Mouse (Mus musculus) neural tube, embryonic 12.5 days (tissue): ENCODE results near the gene Mien1. TPM values are rescaled to one million over a fixed set of nuclear protein-coding genes. Genes with fewer than 3 reads are reported as not detected.

ENCODE experiments used
- ATAC-seq: fragments of 200-750 bp; cut with Nextera tagmentation; 2 replicates; pipeline ENCODE4 v1.8.0; 2017; ENCODE audit warnings: low read depth, mild to moderate bottlenecking, moderate TSS enrichment, moderate library complexity; ENCODE audit not compliant: low FRiP score
- H3K27ac ChIP-seq: fragments of 300-500 bp; sonication (generic); 2 replicates; pipeline ENCODE4 v1.5.1; 2016
- H3K27me3 ChIP-seq: fragments of 300-500 bp; sonication (generic); replicated peaks from 2 replicates; pipeline ENCODE4 v1.6.1; 2016; ENCODE audit warnings: mild to moderate bottlenecking
- H3K36me3 ChIP-seq: fragments of 300-500 bp; sonication (generic); 2 replicates; pipeline ENCODE4 v1.6.1; 2016; ENCODE audit warnings: mild to moderate bottlenecking
- H3K4me1 ChIP-seq: fragments of 300-500 bp; sonication (generic); 2 replicates; pipeline ENCODE4 v1.6.1; 2016
- H3K4me2 ChIP-seq: fragments of 300-500 bp; sonication (generic); replicated peaks from 2 replicates; pipeline ENCODE4 v1.6.1; 2016; ENCODE audit warnings: mild to moderate bottlenecking
- H3K4me3 ChIP-seq: fragments of 300-500 bp; sonication (generic); 2 replicates; pipeline ENCODE4 v1.5.1; 2016
- H3K9ac ChIP-seq: fragments of 300-500 bp; sonication (generic); 2 replicates; pipeline ENCODE4 v1.6.1; 2016; ENCODE audit warnings: mild to moderate bottlenecking
- H3K9me3 ChIP-seq: fragments of 300-500 bp; sonication (generic); 2 replicates; pipeline ENCODE4 v1.6.1; 2016; ENCODE audit warnings: mild to moderate bottlenecking
- WGBS: fragments of 180-500 bp; shearing (Covaris S2); methylation state at CpG from one replicate; pipeline ENCODE4 v1.1.7; 2016; 5-methylcytosine and 5-hydroxymethylcytosine counted together
- polyA plus RNA-seq: library from polyadenylated mRNA; unstranded; fragments of >200 nt; fragmentation: Nextera tagmentation; extraction: Ambion mirVana; gene quantifications from 2 replicates; pipeline ENCODE4 v1.2.1, GENCODE M21; 2016

Mien1 gene
- polyA plus RNA-seq, 1 experiment from 2014 or later: 196 TPM

- H3K9me3 ChIP-seq: no peaks in the 10 kb centered on the region
- H3K27ac ChIP-seq: no peak overlapping the region
- no peaks in the 10 kb centered on the region for H3K36me3 ChIP-seq
- peaks cover 39% of the 10 kb centered on the region for H3K27me3 ChIP-seq
- peak overlapping the region; percentile 81 for H3K4me2 ChIP-seq
- peak overlapping the region; percentile 50 for H3K4me3 ChIP-seq
- ATAC-seq: peak; percentile 83
- peak overlapping the region; percentile 54 for H3K9ac ChIP-seq
- H3K4me1 ChIP-seq: peaks cover 7% of the 10 kb centered on the region
- WGBS: under 1% methylated on average over 50 of the region's 64 CpGs
Observed at GRCm38 (mm10) chr11:98457367-98458120, 18.8 kb upstream of the Mien1 start.

- Histone ChIP-seq H3K4me1 (peaks cover 7% of the 10 kb centered on the region), H3K4me2 (peak overlapping the region; percentile 81), H3K36me3 (no peaks in the 10 kb centered on the region), H3K27ac (no peak overlapping the region), H3K4me3 (peak overlapping the region; percentile 50), H3K9me3 (no peaks in the 10 kb centered on the region), H3K27me3 (peaks cover 39% of the 10 kb centered on the region), H3K9ac (peak overlapping the region; percentile 54; the same call in 1 of the 2 replicates)
- peak; percentile 25; the same call in 1 of the 2 replicates for ATAC-seq
- 30% methylated on average over 9 of the region's 9 CpGs for WGBS
Observed at GRCm38 (mm10) chr11:98456945-98457344, 18.2 kb upstream of the Mien1 start.

- H3K9ac ChIP-seq: no peak overlapping the region
- no peak overlapping the region for H3K4me2 ChIP-seq
- no peak overlapping the region for H3K4me3 ChIP-seq
- 73% methylated on average over 5 of the region's 5 CpGs for WGBS
- ATAC-seq: no peak
- H3K4me1 ChIP-seq: peaks cover 7% of the 10 kb centered on the region
- H3K27ac ChIP-seq: no peak overlapping the region
- peaks cover 37% of the 10 kb centered on the region for H3K27me3 ChIP-seq
- H3K9me3 ChIP-seq: no peaks in the 10 kb centered on the region
- no peaks in the 10 kb centered on the region for H3K36me3 ChIP-seq
Observed at GRCm38 (mm10) chr11:98456545-98456944, 17.8 kb upstream of the Mien1 start.

- no peak overlapping the region for H3K27ac ChIP-seq
- no peak for ATAC-seq
Observed at GRCm38 (mm10) chr11:98455484-98455883, 16.7 kb upstream of the Mien1 start.

GRCm38 (mm10) chr11:98449921-98450771, 11.4 kb upstream of the Mien1 start:
- ATAC-seq: no peak
- no peak overlapping the region for H3K27ac ChIP-seq
- H3K9me3 ChIP-seq: no peaks in the 10 kb centered on the region
- H3K4me3 ChIP-seq: no peak overlapping the region
- no peaks in the 10 kb centered on the region for H3K36me3 ChIP-seq
- peaks cover 35% of the 10 kb centered on the region for H3K27me3 ChIP-seq
- H3K4me1 ChIP-seq: peaks cover 3% of the 10 kb centered on the region; the same call in 1 of the 2 replicates
- H3K9ac ChIP-seq: no peak overlapping the region
- WGBS: 90% methylated on average over 20 of the region's 20 CpGs
- H3K4me2 ChIP-seq: no peak overlapping the region

More at GRCm38 (mm10) chr11:98455484-98455883, 16.7 kb upstream of the Mien1 start:
- Histone ChIP-seq H3K4me1 (peaks cover 7% of the 10 kb centered on the region), H3K27me3 (peaks cover 28% of the 10 kb centered on the region), H3K4me3 (no peak overlapping the region), H3K36me3 (no peaks in the 10 kb centered on the region), H3K9ac (no peak overlapping the region), H3K4me2 (no peak overlapping the region), H3K9me3 (no peaks in the 10 kb centered on the region)
- 87% methylated on average over 4 of the region's 4 CpGs for WGBS

GRCm38 (mm10) chr11:98449419-98449818, 10.6 kb upstream of the Mien1 start:
- no peaks in the 10 kb centered on the region for H3K9me3 ChIP-seq
- peaks cover 35% of the 10 kb centered on the region for H3K27me3 ChIP-seq
- WGBS: 86% methylated on average over 3 of the region's 3 CpGs
- no peak overlapping the region for H3K27ac ChIP-seq
- H3K4me2 ChIP-seq: no peak overlapping the region
- no peak overlapping the region for H3K4me3 ChIP-seq
- no peaks in the 10 kb centered on the region for H3K36me3 ChIP-seq
- peaks cover 3% of the 10 kb centered on the region; the same call in 1 of the 2 replicates for H3K4me1 ChIP-seq
- no peak for ATAC-seq
- H3K9ac ChIP-seq: no peak overlapping the region

GRCm38 (mm10) chr11:98448191-98448790, 9.5 kb upstream of the Mien1 start:
- no peak for ATAC-seq
- H3K4me3 ChIP-seq: no peak overlapping the region

GRCm38 (mm10) chr11:98447475-98447834, 8.7 kb upstream of the Mien1 start:
- H3K36me3 ChIP-seq: no peaks in the 10 kb centered on the region
- 16% methylated on average over 7 of the region's 7 CpGs for WGBS
- H3K4me3 ChIP-seq: no peak overlapping the region
- no peak overlapping the region for H3K27ac ChIP-seq
- H3K27me3 ChIP-seq: peaks cover 35% of the 10 kb centered on the region
- no peak for ATAC-seq
- H3K4me2 ChIP-seq: peak overlapping the region; percentile 19; the same call in 1 of the 2 replicates
- H3K9me3 ChIP-seq: peaks cover 3% of the 10 kb centered on the region; the same call in 1 of the 2 replicates
- no peak overlapping the region for H3K9ac ChIP-seq
- peaks cover 3% of the 10 kb centered on the region; the same call in 1 of the 2 replicates for H3K4me1 ChIP-seq

More at GRCm38 (mm10) chr11:98448191-98448790, 9.5 kb upstream of the Mien1 start:
- WGBS: 27% methylated on average over 13 of the region's 13 CpGs
- H3K4me1 ChIP-seq: peaks cover 3% of the 10 kb centered on the region; the same call in 1 of the 2 replicates
- no peak overlapping the region for H3K27ac ChIP-seq
- no peaks in the 10 kb centered on the region for H3K36me3 ChIP-seq
- H3K9ac ChIP-seq: no peak overlapping the region
- no peak overlapping the region for H3K4me2 ChIP-seq
- peaks cover 35% of the 10 kb centered on the region for H3K27me3 ChIP-seq
- peaks cover 3% of the 10 kb centered on the region; the same call in 1 of the 2 replicates for H3K9me3 ChIP-seq

- Histone ChIP-seq H3K9me3 (peaks cover 3% of the 10 kb centered on the region; the same call in 1 of the 2 replicates), H3K4me2 (peak overlapping the region; percentile 19; the same call in 1 of the 2 replicates), H3K27ac (no peak overlapping the region), H3K36me3 (no peaks in the 10 kb centered on the region), H3K27me3 (peaks cover 35% of the 10 kb centered on the region), H3K9ac (no peak overlapping the region), H3K4me3 (no peak overlapping the region), H3K4me1 (peaks cover 3% of the 10 kb centered on the region; the same call in 1 of the 2 replicates)
- ATAC-seq: no peak
- whole genome bisulfite sequencing: 4% methylated on average over 33 of the region's 33 CpGs
Observed at GRCm38 (mm10) chr11:98446562-98447474, 8.0 kb upstream of the Mien1 start.

- Histone ChIP-seq H3K27me3 (peaks cover 35% of the 10 kb centered on the region), H3K9me3 (peaks cover 3% of the 10 kb centered on the region; the same call in 1 of the 2 replicates), H3K9ac (no peak within 1 kb of the TSS), H3K4me1 (peaks cover 3% of the 10 kb centered on the region; the same call in 1 of the 2 replicates), H3K36me3 (no peaks in the 10 kb centered on the region), H3K27ac (no peak within 1 kb of the TSS), H3K4me2 (peak within 1 kb of the TSS; percentile 19; the same call in 1 of the 2 replicates), H3K4me3 (no peak within 1 kb of the TSS)
- ATAC-seq: no peak
- 15% methylated on average over 5 of the region's 5 CpGs for WGBS
Observed at GRCm38 (mm10) chr11:98446213-98446561, 7.4 kb upstream of the Mien1 start, which contains the start of gene Grb7. Gene Grb7, plus strand, starts transcription at chr11:98446394.

- Histone ChIP-seq H3K36me3 (no peaks in the 10 kb centered on the region), H3K4me3 (no peak overlapping the region), H3K9ac (no peak overlapping the region), H3K27ac (no peak overlapping the region), H3K27me3 (peaks cover 35% of the 10 kb centered on the region), H3K4me2 (no peak overlapping the region), H3K4me1 (peaks cover 3% of the 10 kb centered on the region; the same call in 1 of the 2 replicates), H3K9me3 (peaks cover 3% of the 10 kb centered on the region; the same call in 1 of the 2 replicates)
- no peak for ATAC-seq
- 65% methylated on average over 4 of the region's 4 CpGs for WGBS
Observed at GRCm38 (mm10) chr11:98445679-98446078, 6.9 kb upstream of the Mien1 start.
